Mouse (Mus musculus) G1E-ER4 (cell line): ENCODE results near the gene Tiam1. TPM values are rescaled to one million over a fixed set of nuclear protein-coding genes. Genes with fewer than 3 reads are reported as not detected.

ENCODE experiments used
- GATA1 ChIP-seq: IDR thresholded peaks from one replicate; pipeline ENCODE4 v1.8.0; 2012; ENCODE audit warnings: low read length, inconsistent platforms
- polyA plus RNA-seq: library from polyadenylated mRNA; stranded (reverse); fragments of >175 nt; gene quantifications from 2 replicates; pipeline ENCODE4 v1.2.3, GENCODE M21; 2012

The Tiam1 gene
- polyA plus RNA-seq, 1 experiment, result 0.04 TPM

DNA sequence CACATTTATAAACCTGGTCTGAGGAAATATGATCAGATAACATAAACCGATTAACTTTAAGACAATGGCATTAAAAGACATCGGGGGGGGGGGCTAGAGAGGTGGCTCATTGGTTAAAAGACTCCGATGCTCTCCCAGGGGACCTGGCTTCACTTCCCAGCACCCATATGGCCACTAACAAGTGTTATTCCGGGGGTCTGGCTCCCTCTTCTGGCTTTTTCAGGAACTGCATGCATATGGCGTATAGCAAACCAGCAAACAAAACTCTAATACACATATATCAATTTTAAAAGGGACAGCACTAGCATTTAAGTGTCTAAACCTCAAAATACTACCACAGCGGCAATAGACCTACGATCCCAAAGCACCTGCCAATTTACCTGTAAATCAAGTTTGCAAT lies 347.0 kb downstream of the Tiam1 start:
- TF ChIP-seq GATA1, result no peak

DNA sequence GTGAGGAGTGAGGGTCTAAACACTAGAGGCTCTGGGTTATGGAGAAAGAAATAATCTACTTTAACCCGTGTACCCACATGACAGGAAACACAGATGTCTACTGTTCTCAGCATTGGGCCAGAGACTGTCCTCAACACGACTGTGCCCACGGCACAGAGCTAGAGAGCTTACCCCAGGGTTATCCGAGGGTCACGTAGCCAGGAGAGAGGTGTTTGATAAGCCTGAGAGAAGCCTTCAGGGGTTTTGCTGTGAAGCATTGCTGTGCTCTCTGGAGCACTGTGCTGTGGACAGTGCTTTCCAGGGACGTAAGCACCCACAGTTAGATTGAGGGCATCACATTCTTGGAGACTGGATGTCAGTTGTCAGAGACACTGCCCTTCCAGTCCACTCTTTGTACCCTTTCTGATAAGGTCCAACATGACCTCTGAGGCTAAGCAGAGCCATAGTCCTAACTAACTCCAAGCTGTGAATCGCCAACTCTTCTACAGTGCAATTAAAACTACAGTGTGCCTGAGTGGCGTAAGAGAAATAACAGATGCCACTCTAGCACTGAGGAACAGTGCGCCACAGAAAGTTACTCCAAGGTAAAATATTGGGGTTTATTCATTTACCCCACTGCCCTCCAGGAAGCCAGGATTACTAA lies 353.7 kb downstream of the Tiam1 start:
- TF ChIP-seq GATA1, result no peak

DNA sequence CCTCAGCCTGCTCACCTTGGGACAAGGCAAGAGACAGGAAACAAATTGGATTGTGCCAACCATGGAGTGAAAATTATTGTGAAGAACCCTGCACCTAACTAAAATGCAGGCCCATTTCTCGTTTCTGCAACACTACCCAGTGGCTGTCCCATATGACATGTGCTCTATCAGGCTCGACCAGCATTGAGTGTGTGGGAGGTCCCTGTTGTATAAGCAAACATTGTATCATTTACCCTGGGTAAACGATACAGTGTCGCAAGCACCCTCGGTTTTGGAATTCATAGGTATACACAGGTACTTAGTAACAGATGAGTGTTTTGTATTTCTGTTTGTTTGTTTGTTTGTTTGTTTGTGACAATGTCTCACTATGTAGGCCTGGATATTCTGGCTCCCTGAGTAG lies 357.8 kb downstream of the Tiam1 start:
- no peak for TF ChIP-seq GATA1

DNA sequence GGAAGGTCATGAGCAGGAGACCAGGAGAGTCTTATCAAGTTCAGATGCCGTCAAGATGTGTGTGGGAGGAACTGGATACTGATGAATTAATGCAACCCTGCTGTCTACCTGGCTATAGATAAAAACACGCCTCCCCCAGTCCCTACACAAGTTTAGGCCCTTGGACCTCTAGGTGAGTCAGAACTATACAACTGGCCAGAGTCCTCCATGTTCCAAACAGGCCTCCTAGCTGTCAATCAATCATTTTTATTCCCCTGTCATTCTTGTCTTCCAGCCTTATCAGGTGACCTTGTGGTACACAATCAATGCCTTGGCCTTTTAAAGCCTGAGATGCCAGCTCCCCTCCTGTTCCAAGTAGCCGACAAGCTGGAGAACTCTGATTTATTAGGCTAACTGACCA lies 363.9 kb downstream of the Tiam1 start:
- no peak for TF ChIP-seq GATA1

DNA sequence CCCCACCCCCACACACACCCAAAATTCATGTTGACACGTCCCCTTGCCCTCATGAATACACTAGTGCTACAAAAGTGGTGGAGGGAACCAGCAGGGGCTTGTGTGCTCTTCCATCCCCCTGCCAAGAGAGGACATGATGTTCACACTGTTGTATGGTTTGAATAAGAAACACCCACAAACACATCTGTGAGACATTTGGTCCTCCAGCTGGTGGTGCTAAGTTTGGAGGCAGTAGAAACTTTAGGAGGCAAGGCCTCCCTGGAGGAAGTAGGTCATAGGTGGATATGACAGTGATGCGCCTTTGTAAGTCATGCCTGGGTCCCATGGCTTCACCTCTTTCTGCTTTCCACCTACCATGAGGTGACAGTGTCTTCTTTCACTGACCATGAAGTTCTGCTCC lies 366.1 kb downstream of the Tiam1 start:
- TF ChIP-seq GATA1, result no peak

DNA sequence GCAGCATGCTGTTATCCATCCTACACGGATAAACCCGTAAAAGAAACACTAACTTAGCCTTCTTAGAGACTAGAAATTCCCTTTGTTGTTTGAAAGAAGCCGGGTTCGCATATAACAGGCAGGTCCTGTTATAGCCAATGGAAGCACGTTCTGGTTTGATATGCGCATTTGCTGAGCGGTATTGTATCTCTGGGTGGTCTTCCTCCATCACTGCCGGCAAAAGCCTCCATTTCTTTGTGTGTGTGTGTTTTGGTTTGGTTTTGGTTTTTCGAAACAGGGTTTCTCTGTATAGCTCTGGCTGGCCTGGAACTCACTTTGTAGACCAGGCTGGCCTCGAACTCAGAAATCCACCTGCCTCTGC lies 369.0 kb downstream of the Tiam1 start:
- no peak for TF ChIP-seq GATA1

DNA sequence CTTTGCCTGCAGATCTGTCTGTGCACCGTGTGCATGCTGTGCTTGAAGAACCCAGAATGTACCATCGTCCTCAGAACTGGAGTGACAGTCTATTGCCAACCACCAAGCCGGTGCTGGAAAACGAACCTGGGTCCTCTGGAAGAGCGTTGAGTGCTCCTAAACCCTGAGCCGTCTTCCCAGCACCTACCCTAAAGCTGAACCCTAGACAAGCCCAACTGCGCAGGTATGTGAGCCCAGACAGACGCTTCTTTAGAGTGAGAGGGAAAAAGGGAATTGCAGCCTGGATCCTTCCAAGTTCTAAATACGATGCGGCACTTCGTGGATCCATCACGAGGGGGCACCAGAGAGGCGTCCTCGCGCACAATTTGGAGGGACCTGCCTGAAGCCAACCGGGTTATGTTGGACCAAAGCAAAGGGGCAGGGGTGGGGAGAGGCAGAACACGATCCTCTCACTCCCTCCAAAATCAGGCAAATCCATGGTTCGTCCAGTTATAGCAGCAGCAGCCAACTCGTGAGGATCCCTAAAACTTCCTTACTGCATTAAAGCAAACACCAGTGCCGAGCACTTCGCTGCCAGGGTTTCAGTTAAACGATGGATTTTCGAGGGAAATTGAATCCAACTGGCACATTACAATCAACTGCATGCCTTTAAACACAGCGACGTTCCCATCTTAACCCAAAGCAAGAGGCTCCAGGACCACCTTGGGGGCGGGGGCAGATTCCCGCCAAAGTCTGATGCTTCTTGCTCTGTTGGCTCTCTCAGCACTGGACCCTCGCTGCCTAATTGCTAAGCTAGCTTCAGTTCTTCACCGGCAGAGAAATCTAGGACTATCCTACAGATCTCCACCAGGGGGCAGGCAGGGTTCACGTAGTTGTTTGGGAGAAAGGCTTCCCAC lies 369.7 kb downstream of the Tiam1 start:
- no peak for TF ChIP-seq GATA1

DNA sequence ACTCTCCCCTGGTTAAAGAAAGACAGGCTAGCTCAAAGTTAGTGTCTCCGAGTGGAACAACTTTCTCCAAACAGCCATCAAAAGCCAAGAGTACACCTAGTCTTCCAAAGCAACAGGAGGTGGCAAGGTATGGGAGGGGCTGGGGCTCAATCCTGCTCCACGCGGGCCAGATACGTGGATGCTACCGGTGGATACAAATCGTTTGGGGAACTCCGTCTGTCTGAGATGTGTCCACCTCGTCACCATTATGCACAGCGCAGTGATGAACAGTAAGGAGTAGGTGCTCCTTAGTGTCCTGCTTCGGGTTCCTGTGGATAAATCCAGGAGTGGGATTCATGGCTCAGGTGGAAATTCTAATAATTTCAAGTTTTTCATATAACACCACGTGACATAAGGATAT lies 377.6 kb downstream of the Tiam1 start:
- TF ChIP-seq GATA1, result no peak

DNA sequence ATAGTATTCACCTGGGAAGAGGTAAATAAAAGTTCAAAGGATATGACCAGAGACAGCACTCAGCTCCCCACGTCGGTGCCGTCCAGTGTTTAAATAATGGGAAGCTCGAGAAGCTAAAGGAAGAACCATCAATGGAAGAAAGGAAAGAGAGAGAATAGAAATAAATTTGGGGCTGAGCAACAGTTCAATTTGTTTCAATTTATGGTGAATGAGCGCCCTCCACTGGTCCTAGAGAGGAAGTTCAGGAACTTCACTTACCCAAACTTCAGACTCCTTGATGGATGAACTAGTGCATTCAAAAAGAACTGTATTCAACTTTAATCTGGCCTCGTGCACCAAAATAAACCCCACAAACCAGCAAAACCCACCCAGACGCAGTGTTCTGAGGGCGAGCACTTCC lies 378.1 kb downstream of the Tiam1 start:
- no peak for TF ChIP-seq GATA1

DNA sequence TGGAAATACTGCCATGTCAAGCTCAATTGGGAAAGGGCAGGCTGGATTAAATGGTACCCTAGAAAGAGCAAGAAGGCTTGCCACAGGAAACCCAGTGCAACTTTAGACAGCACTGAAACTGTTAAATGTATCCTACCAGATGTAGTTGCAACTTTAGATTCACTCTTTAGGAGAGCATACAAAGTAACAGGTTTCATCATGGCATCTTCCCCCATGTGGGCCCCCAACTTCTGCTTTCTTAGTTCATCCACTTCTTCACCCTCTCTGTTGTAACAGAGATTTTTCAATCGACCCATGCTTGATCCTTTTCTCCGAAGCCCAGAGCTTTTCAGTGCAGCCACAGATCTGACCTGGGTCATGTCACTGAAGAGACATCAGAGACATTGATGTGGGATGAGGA lies 379.8 kb downstream of the Tiam1 start:
- TF ChIP-seq GATA1, result no peak

DNA sequence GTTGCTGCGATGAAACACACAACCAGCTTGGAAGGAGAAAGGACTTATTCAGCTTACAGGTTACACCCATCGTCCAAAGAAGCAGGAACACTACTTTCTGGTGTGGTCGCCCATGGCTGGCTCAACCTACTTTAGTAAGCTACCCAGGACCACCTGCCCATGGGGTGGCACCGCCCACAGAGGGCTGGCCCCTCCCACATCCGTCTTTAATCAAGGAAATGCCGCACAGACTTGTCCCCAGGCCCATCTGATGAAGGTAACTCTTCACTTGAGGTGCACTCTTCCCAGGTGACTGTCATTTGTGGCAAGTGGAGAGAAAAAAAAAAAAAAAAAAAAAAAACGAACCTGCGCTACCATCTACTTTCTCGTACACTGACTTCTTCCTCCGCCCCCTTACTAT lies 381.0 kb downstream of the Tiam1 start:
- TF ChIP-seq GATA1, result no peak

DNA sequence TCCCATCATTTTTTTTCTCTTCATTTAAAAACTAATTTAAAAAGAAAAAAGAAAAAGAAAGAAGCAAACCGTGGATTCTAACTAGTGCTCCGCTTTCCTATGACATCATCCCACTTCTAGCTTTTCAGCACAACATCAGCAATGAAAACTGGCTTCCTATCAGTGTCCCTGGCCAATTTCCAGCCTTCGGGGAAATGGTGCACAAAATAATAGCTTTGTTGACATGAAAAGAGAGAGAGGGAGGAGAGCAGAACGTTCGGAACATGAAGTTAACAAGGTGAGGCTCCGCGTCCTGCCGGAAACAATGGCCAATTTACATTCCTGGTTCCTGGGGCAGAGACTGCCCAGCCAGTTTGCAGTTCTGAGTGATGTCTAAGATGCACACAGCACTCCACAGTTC lies 381.5 kb downstream of the Tiam1 start:
- TF ChIP-seq GATA1, result no peak

DNA sequence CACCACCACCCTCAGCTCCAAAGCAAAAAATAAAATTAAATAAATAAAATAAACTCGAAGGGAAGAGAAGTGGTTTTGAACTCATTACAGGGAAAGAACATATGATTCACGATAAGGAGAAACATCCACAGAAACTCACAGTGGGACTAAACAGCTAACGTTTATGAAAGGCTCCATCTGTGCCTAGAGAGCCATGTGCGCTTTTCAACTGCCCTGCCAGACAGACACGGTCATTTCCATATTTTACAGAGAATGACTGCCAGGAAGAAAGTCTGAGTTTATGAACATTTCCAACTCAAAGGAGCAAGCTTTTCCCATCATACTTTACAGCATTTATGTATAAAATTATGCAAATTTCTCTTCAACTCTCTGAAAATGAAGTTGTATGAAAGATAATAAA lies 386.2 kb downstream of the Tiam1 start:
- no peak for TF ChIP-seq GATA1

DNA sequence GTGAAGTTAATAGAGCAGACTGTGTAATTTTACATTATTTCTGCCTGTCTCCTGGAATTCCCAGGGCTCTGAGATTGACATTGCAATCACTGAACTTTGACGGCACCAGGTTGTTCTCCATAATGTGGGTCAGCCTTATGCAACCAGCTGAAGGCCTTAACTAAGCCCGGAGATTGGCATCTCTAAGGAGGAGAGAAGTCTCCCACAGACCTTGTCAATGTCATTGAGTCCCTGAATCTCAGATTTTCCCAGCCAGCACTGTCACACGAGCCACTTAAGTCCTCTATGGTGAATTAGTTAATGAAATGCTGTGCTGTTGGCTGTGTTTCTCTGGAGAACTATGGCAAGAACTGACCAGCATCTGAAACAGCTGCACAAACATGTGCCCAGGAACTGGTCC lies 388.9 kb downstream of the Tiam1 start:
- TF ChIP-seq GATA1, result no peak

DNA sequence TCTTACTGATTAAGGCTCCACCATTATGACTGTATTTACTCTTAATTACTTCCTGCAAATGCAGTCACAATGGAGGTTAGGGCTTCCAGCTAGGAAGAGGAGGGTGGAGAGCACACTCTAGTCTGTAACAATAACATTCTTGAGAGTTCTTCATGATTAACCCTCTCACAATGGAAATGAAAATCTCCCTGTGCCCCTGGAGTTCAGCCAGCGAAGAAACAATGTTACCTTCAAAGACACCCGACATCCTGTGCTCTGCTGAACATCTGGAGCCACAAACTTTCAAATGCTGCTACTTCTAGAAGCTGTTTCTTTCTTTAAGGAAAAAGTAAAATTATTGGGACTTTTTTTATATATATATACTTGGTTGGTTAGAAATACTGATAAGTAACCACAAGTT lies 395.7 kb downstream of the Tiam1 start:
- no peak for TF ChIP-seq GATA1

DNA sequence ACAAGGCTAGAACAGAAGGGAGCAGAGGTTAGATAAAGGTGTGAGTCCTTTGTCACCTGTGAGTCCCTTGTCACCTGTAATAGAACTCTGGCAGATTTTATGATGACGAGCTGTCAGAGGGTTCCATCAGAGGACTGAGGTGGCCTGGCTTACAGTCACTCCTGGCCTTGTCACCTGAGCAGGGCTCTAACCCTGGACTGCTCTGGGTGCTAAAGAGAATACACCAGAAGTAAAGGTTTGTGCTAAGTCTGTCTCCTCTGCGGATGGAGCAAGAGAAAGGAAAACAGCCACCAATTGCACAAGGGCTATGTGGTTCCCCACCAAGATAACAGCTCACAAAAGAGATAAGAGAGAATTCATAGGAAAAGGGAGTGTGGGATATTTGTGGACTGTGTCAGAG lies 404.0 kb downstream of the Tiam1 start:
- no peak for TF ChIP-seq GATA1

DNA sequence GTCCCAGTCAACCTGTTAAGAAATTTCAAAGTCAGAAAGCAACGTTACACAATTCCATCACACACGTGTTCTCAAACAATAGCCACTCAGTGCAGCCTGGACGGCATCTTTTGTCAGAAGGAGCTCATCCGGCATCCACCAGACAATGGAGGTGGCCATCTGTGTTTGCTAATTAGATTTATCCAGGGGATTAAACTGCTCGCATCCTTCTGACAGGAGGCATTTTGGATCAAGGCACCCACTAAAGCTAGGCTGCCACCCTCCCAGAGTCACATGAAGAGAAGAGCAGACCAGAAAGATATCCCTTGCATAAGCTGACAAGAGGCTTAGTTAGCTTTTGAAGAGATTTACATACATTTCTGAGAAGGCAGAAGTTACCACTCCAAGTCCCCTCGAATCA lies 404.6 kb downstream of the Tiam1 start:
- no peak for TF ChIP-seq GATA1

Other genes with a start within 250 kb of the Tiam1 start
- 511 and 738 TPM in 2 replicates for gene Sod1, start 77.0 kb upstream of the Tiam1 start, polyA plus RNA-seq
- 234 and 276 TPM in 2 replicates for gene Scaf4, start 140.7 kb upstream of the Tiam1 start, polyA plus RNA-seq
- not detected in 2 replicates for gene Hunk, start 242.2 kb upstream of the Tiam1 start, polyA plus RNA-seq